Mouse (Mus musculus) G1E-ER4 (cell line): ENCODE results near the gene Hspa5. TPM values are rescaled to one million over a fixed set of nuclear protein-coding genes. Genes with fewer than 3 reads are reported as not detected.

Source experiments
- GATA1 ChIP-seq: IDR thresholded peaks from one replicate; pipeline ENCODE4 v1.8.0; 2012; ENCODE audit warnings: low read length, inconsistent platforms
- polyA plus RNA-seq: library from polyadenylated mRNA; stranded (reverse); fragments of >175 nt; gene quantifications from 2 replicates; pipeline ENCODE4 v1.2.3, GENCODE M21; 2012

The Hspa5 gene
- polyA plus RNA-seq, 1 experiment = 123 TPM

DNA sequence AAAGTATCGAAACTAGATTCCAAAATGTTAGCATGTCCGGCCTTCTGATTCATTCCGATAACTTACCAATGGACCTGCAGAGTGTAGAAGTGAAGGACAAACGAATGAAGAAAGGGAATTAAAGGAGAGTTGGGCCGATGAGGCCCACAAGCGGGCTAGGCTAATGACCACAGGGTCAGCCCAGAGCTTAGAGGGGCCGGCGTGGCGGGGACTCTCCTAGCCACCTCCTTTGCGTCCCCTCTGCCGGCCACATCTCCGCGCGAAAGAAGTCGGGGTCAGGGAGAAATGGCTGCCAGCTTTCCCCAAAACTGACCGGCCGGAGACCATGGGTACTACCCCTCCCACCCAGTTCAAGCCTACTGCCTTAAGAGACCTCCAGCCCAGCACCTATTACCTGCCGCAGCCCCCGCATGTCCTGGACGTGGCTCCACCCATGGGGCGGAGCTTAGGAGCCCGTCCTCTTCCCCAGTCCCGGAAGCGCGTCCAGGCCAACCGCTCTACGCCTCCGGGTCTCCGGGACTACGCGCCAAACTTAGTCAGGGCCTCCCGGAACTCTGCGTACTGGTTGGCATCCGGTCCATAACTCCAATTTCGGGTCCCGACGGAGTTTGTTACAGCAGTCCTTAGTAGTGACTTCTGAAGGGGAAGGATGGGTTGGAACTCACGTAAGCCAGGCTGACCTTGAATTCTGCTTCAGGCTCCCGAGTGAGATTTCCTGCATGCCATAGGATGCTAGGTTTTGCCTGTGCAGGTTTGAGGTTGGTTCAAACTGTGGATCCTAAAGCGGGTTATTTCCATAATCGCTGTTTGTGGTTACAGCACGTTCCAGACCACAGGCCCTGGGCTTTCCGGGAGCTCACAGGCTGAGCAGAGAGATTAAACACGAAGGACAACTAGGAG is 27.8 kb downstream of the Hspa5 start, which contains the start of gene Rabepk:
Gene Rabepk (minus strand): TSS at position 556 of the 900 bp plus-strand sequence.
- TF ChIP-seq GATA1 = no peak

DNA sequence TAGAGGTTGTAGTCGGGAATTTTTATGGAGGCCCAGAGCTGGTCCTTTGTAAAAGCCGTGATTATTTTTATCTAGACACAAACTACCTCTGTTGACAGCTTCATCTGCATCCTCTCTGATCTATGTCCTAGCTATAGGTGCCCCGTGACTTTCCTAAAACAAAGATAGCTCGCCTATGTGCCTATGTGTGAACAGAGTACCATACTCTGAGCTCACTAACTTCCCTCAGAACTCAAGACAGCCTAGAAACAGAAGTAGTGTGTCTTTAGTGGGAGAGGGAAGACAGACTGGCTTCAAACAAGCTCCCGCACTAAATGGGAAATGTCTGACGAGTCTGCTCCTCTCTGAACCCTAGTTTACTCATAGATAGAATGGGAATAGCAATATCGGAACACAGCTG is 28.6 kb downstream of the Hspa5 start:
- no peak for TF ChIP-seq GATA1

DNA sequence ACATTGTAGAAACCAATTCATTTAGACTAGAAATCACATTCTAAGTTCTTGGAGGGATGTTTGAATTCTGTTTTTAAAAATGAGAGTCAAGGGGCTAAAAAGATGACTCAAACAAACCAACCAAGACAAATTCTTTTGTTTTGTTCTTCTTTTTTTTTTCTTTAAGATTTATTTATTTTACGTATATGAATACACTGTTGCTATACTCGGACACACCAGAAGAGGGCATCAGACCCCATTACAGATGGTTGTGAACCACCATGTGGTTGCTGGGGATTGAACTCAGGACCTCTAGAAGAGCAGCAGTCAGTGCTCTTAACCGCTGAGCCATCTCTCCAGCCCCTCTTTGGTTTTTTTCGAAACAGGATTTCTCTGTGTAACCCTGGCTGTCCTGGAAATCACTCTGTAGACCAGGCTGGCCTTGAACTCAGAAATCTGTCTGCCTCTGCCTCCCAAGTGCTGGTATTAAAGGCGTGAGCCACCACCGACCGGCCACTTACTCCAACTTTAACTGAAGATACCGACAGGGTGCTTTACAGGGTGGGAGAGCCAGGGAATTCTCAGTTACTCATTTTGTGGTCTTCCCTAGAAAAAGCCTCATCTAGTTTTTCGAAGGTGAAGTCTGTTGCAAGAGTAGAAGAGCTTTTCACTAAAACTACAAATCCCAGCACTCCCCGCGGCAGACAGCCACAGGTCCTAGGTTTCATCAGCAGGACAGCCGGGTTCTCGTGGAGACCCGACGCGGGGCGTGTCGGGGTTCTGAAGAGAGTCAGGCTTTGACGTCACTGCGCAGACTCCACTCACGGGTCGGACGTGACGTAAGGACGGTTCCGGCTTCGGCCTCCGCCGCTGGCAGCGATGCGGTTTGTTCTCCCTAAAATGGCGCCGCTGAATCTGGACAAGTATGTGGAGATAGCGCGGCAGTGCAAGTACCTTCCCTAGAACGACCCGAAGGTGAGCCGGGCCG is 30.0 kb downstream of the Hspa5 start:
- no peak for TF ChIP-seq GATA1

DNA sequence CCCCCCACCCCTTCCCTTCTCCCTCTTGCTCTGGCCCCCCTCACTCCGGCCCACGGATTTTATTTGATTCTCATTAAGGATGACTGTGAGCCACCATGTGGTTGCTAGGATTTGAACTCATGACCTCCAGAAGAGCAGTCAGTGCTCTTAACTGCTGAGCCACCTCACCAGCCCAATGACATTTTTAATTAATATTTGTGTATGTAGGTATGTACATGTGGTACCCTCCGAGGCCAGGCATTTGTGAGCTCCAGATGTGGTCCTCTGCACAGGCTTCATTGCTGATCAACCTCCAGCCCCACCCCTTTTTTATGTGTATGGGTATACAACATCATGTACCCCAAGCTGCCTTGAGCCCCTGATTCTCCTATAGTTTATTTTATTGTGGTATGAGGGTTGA is 32.0 kb downstream of the Hspa5 start:
- TF ChIP-seq GATA1 = no peak

DNA sequence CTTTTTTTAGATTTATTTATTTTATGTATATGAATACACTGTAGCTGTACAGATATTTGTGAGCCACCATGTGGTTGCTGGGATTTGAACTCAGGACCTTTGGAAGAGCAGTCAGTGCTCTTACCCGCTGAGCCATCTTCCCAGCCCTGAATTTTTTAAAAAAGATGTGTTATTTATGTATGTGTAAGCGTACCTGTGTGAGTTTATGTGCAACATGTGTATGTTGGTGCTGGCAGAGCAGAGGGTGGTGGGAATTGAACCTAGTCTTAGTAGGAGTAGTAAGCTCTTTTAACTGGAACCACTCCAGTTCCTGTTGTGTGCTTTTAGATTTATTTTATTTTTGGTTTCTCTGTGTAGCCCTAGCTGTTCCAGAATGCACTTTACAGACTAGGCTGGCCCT is 32.4 kb downstream of the Hspa5 start:
- no peak for TF ChIP-seq GATA1

DNA sequence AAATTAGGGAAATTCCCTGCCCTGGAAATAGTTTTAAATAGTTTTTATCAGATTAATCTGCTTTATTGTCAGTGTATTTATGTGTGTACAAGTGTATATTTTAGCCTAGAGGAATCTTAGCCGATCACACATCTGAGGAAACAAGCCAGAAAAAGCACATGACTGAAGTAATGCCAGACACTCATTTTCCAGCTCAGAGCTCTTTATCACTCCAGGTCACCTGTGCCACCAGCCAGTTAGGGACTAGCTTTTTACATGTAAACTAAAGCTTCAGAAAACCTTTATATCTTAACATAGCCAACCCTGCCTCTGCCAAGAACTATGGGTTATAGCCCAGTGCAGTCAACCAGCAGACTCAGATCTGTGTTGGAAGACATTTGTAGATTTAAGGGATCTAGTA is 33.0 kb downstream of the Hspa5 start:
- no peak for TF ChIP-seq GATA1

DNA sequence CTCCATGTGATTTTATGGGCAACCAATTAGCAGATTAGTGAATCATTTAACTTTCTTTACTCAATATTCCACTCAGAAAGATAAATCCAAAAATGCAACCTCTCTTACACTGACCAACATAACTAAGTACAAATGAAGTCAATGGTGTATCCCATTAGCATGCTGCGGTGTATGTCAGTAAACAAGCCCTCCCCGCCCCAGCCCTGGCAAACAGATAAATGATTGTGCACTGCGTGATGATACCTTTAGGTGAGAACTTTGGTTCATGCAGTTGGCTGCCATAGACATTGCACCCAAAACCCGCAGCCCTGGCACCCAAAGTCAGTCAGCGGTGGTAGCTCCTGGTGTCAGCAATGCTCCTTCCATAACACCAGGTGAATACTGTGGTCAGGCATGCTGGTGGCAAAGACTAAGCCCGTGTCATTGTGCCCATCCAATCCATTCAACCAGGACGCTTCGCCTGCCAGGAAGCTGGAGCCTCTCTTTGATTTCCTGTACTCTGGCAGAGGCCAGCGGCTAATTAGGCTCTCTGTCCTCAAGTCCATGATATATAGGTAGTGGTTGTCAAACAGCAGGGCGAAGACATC is 33.7 kb downstream of the Hspa5 start:
- TF ChIP-seq GATA1 = no peak

DNA sequence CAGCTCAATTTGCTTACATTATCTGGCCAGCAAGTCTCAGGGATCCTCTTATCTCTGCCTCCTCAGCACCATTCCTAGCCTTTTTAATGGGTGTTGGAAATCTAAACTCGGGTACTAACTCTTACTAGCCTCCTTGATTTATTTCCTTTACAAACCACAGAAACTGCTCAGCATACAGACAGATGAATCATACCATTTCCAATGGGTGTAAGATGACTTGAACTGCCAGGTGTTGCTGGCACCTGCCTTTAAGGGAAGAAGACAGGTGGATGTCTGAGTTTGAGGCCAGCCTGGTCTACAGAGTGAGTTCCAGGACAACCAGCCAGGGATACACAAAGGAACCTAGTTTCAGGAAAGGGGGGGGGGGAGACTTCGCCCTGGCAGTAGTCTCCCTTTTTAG is 36.3 kb downstream of the Hspa5 start:
- no peak for TF ChIP-seq GATA1

DNA sequence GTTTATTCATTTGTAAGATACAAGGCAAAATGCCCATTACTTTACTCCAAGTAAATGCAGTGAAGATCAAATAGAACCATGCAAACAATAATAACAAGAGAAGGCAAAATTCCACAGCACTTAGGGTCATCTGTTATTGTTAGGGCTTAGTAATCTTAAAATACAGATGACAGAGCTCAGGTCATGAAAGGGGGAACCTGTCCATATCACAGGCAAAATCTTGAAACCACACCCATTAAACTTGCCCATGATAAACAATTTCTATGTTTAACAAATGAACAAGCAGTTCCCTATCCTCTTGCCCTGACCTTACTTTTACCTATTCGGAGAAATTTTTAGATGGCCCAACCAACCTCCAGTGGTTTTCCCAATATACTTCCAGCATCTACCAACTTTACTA is 37.8 kb downstream of the Hspa5 start:
- TF ChIP-seq GATA1 = peak; percentile 15

DNA sequence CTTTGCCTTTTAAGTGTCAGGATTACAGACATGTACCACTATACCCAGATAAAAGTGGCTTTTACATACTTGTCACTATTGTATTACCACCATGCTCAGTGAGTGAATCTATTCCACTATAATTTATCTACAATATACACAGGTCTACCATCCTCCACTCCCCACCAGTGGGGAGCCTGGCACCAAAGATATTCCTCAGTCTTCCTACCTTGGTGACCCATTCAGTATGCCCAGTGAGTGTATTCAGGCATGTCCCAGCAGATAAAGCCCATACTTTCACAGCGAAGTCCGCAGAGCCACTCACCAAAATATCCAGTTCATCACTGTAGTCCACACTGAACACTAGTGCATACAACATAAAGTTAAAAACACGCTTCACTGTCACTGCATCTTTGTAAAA is 39.0 kb downstream of the Hspa5 start:
- no peak for TF ChIP-seq GATA1

DNA sequence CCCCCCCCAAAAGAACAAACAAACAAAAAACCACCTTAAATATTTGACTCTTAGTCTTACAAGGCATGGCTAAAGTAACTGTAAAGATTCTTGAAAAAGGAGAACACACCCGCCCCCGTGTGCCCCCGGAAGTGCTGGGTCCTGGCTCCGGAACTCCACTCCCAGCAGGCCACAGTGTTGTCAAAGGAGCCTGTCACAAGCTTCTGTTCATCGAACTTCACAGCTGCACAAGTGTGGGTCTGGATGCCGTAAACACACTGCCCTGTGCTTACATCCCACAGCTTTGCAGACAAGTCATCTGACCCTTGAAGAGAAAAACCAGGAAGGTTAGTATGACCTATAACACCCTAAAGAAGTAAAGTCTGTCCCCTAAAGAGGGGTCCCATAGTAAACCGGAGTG is 40.9 kb downstream of the Hspa5 start:
- no peak for TF ChIP-seq GATA1

DNA sequence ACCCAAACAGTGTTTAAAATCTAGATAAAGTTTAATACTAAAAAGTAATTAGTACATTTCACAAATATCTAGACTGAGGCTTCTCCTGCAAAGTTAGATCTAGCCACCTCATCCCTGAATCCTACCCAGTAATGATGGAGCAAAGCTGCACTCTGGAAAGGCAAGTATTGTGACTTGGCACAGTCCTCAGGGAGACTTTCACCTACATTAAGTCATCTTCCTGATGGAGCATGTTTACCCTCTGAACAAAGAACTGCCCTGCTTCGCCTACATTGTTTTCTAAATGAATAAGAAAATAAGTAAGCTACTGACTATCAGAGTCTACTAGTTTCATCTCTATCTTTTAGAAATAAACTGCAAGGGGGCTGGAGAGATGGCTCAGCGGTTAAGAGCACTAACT is 46.7 kb downstream of the Hspa5 start:
- TF ChIP-seq GATA1 = no peak

DNA sequence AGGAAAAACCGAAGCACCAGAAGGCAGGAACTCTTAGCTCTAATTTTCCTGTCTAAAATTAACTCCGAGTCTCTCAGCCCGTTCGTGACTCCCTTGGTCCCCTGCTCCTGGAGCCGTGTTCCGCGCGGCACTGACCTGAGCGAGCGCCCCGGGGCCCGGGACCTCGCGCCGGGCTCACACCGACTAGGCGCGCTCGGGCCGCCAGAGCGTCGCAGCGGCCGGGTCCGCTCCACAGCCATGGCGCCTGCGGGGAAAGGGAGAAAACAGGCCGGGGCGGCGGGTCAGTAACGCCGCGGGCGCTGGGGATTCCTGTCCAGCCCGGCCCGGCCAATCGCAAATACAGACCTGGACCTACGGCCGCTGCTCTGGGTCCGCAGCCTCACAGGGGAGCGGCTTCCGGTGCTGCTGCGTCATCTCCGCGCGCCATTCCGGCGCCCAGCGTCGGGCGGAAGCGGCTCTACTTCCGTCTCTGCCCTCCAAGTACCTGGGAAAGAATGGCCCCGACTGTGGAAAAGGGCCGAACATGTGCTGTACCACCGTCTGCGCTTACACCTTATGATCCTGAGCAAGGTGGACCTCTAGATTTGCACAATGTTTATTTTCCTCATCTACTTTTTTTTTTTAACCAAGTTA is 54.2 kb downstream of the Hspa5 start, which contains the start of gene Fbxw2:
Gene Fbxw2 (minus strand): TSS at position 485 of the 633 bp plus-strand sequence.
- TF ChIP-seq GATA1 = no peak

DNA sequence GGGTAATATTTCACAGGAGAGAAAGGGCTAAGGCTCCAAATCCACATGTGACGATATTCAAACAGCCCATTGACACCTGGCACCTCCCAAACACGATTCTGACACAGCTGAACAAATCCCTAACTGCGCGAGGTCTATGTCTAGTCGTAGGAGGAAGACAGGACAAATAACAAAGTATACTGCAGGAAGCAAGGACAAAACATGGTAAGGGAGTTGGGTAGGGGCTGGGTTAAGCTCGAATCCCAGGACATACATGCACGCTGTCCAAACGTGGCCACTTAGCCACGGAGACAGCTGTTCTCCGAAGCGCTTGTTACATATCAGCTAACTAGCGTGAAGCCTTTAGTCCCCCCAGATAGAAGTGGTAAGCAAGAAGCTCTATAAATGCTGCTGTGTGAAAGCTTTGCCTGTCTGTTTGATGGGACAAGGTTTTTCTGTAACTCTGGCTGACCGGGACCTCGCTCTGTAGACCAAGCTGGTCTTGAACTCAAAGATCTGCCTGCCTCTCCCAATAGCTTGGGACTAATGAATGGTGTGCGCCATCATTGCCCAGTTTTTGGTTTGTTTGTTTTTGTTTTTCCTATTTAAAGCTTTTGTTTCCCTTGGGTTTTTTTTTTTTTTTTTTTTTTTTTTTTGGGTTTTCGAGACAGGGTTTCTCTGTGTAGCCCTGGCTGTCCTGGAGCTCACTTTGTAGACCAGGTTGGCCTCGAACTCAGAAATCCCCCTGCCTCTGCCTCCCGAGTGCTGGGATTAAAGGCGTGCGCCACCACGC is 54.9 kb downstream of the Hspa5 start:
- no peak for TF ChIP-seq GATA1

Other genes starting within 250 kb of the Hspa5 start
- 19.7 and 21.8 TPM in 2 replicates for gene Gapvd1, start 16.7 kb upstream of the Hspa5 start, polyA plus RNA-seq
- 9.6 and 16.7 TPM in 2 replicates for gene Rabepk, start 27.9 kb downstream of the Hspa5 start, polyA plus RNA-seq
- 26.3 and 39.9 TPM in 2 replicates for gene Fbxw2, start 54.3 kb downstream of the Hspa5 start, polyA plus RNA-seq
- not detected in 2 replicates for gene Gm34653, start 61.0 kb downstream of the Hspa5 start, polyA plus RNA-seq
- gene Cutal, start 102.4 kb downstream of the Hspa5 start, polyA plus RNA-seq = 0.03 TPM in 1 of 2 replicates, not detected in the other
- gene Psmd5, start 103.0 kb downstream of the Hspa5 start, polyA plus RNA-seq = 10.7 and 14.3 TPM in 2 replicates
- gene Phf19, start 142.1 kb downstream of the Hspa5 start, polyA plus RNA-seq = not detected in 2 replicates
- gene Traf1, start 189.8 kb downstream of the Hspa5 start, polyA plus RNA-seq = not detected in 2 replicates